Mouse (Mus musculus) midbrain, embryonic 12.5 days (tissue): ENCODE measurements around the gene Plekhg3. TPM values are rescaled to one million over a fixed set of nuclear protein-coding genes. Genes with fewer than 3 reads are reported as not detected.

Experiments
- ATAC-seq: fragments of 200-750 bp; cut with Nextera tagmentation; 2 replicates; pipeline ENCODE4 v1.8.0; 2017; ENCODE audit warnings: low read depth, moderate TSS enrichment, moderate library complexity; ENCODE audit not compliant: low FRiP score
- H3K27ac ChIP-seq: fragments of 300-500 bp; sonication (generic); replicated peaks from 2 replicates; pipeline ENCODE4 v1.5.1; 2016; ENCODE audit warnings: mild to moderate bottlenecking
- H3K27me3 ChIP-seq: fragments of 300-500 bp; sonication (generic); 2 replicates; pipeline ENCODE4 v1.6.1; 2016; ENCODE audit warnings: mild to moderate bottlenecking
- H3K36me3 ChIP-seq: fragments of 300-500 bp; sonication (generic); 2 replicates; pipeline ENCODE4 v1.6.1; 2016
- H3K4me1 ChIP-seq: fragments of 300-500 bp; sonication (generic); 2 replicates; pipeline ENCODE4 v1.6.1; 2016
- H3K4me2 ChIP-seq: fragments of 300-500 bp; sonication (generic); replicated peaks from 2 replicates; pipeline ENCODE4 v1.6.1; 2016; ENCODE audit warnings: mild to moderate bottlenecking, moderate library complexity
- H3K4me3 ChIP-seq: fragments of 300-500 bp; sonication (generic); 2 replicates; pipeline ENCODE4 v1.5.1; 2016; ENCODE audit warnings: mild to moderate bottlenecking
- H3K9ac ChIP-seq: fragments of 300-500 bp; sonication (generic); replicated peaks from 2 replicates; pipeline ENCODE4 v1.6.1; 2016; ENCODE audit warnings: mild to moderate bottlenecking, moderate library complexity
- H3K9me3 ChIP-seq: fragments of 300-500 bp; sonication (generic); 2 replicates; pipeline ENCODE4 v1.6.1; 2016; ENCODE audit warnings: mild to moderate bottlenecking
- WGBS: fragments of 180-500 bp; shearing (Covaris S2); methylation state at CpG from one replicate; pipeline ENCODE4 v1.1.7; 2016; 5-methylcytosine and 5-hydroxymethylcytosine counted together
- microRNA-seq: library from miRNA; unstranded; fragments of <30 nt; microRNA quantifications from one replicate; pipeline ENCODE4, GENCODE M21; 2017
- polyA plus RNA-seq: library from polyadenylated mRNA; unstranded; fragments of >200 nt; fragmentation: Nextera tagmentation; extraction: Ambion mirVana; gene quantifications from 2 replicates; pipeline ENCODE4 v1.2.1, GENCODE M21; 2016

Plekhg3 gene
- polyA plus RNA-seq, 1 experiment from 2014 or later = 1.8 TPM

DNA sequence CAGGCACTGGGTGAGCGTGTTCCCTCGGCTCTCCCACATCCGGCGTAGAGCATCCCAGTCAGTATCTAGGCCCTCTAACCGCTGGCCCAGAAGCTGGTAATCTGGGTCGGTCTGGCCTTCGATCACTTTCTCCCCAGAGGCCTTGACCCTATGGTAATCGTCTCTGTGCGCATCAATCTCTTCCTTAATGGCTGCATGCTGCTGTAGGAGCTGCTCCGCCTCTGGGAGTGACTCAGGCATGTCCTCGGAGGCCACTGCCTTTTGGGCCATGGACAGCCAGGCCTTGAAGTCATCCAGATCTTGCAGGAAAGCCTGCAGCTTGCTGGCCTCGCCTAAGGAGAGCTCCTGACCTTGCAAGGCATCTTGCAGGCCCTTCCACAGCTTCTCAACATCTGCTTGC is 81.9 kb downstream of the Plekhg3 start:
- Histone ChIP-seq H3K4me3 (no peak overlapping the region), H3K4me2 (no peak overlapping the region), H3K9ac (no peak overlapping the region), H3K36me3 (no peaks in the 10 kb centered on the region), H3K27me3 (no peaks in the 10 kb centered on the region), H3K27ac (no peak overlapping the region), H3K9me3 (no peaks in the 10 kb centered on the region), H3K4me1 (no peaks in the 10 kb centered on the region)
- ATAC-seq = no peak
- 83% methylated on average over 12 of the region's 12 CpGs for WGBS

DNA sequence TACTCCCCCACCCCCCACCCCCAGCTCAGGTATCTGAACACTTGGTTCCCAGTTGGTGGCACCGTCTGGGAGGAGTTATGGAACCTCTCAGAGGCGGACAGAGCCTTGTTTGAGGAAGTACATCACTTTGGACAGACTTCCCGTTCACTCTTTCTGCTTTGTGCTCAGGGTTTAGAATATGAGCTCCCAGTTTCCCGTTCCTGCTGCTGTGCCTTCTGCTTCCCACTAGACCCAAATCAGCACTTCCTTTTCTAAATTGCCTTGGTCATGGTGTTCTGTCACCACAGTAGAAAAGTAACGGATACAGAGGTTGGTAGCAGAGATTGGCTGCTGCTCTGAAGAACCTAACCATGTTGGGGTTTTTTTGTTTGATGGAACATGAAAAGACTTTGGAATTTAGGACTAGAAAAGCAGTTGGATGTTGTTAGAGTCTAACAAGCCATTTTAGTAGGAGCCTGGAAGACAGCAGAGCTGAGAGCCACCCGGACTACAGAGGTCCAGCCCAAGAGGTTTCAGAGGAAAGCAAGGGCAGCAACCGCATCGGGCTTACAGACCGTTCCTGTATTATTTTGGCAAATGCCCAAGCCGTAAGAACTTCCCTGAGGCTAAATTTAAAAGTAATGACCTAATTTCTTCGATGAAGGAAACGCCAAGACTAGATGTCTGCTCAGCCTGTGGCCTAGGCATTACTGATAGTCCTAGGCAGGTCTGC is 84.3 kb downstream of the Plekhg3 start:
- H3K27ac ChIP-seq = no peak overlapping the region
- no peaks in the 10 kb centered on the region for H3K9me3 ChIP-seq
- H3K4me3 ChIP-seq = no peak overlapping the region
- H3K36me3 ChIP-seq = no peaks in the 10 kb centered on the region
- H3K9ac ChIP-seq = no peak overlapping the region
- no peaks in the 10 kb centered on the region for H3K27me3 ChIP-seq
- no peaks in the 10 kb centered on the region for H3K4me1 ChIP-seq
- WGBS = 79% methylated on average over 12 of the region's 12 CpGs
- no peak overlapping the region for H3K4me2 ChIP-seq
- ATAC-seq = no peak

- no peaks in the 10 kb centered on the region for H3K4me1 ChIP-seq
- H3K27ac ChIP-seq = no peak overlapping the region
- no peak overlapping the region for H3K4me3 ChIP-seq
- no peaks in the 10 kb centered on the region for H3K9me3 ChIP-seq
- no peaks in the 10 kb centered on the region for H3K27me3 ChIP-seq
- H3K4me2 ChIP-seq = no peak overlapping the region
- H3K36me3 ChIP-seq = no peaks in the 10 kb centered on the region
- no peak for ATAC-seq
- 80% methylated on average over 4 of the region's 4 CpGs for WGBS
- no peak overlapping the region for H3K9ac ChIP-seq
Measured at GRCm38 (mm10) chr12:76615580-76615937, 84.9 kb downstream of the Plekhg3 start.

DNA sequence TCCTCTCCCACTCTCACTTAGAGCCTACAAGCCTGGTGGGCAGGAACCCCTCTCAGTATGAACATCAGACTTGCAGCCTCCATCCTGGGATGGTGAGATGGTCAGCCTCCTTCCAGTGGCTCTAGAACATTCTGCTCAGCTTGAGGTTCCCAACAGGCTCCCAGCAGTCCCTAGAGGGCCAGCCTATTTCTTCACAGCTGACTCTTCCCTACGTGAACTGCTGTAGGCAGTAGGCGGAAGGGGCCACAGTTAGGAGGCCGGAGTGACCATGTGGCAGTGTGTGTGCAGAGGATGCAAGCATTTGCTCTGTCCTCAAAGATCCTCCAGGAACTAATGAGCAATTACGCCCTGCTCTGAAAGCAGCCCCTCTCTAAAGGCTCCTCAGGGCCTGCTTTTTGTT is 87.5 kb downstream of the Plekhg3 start:
- Histone ChIP-seq H3K9me3 (no peaks in the 10 kb centered on the region), H3K4me3 (no peak overlapping the region), H3K27ac (no peak overlapping the region), H3K27me3 (no peaks in the 10 kb centered on the region), H3K36me3 (no peaks in the 10 kb centered on the region), H3K4me1 (no peaks in the 10 kb centered on the region), H3K4me2 (no peak overlapping the region), H3K9ac (no peak overlapping the region)
- no peak for ATAC-seq
- WGBS = 78% methylated on average over 4 of the region's 4 CpGs

DNA sequence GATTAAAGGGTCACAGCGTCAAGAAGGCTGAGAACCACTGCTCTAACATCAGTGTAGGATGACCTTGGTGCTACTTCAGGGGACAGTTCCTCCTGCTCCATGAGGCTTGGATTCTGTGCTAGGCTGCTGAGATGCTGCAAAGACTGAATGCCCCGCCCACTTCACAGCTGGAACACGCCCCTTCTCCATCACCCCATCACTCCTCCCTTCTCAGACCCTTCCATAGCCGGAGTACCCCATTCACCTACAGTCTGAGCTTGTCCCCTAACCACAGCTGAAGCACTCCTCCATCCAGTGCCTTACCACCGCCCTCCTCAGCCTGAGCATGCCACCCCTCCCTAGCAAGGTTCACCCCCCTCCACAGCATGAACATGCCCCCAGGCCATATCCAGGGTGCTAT is 89.2 kb downstream of the Plekhg3 start:
- Histone ChIP-seq H3K4me2 (no peak overlapping the region), H3K4me3 (no peak overlapping the region), H3K36me3 (no peaks in the 10 kb centered on the region), H3K27me3 (no peaks in the 10 kb centered on the region), H3K9me3 (no peaks in the 10 kb centered on the region), H3K4me1 (no peaks in the 10 kb centered on the region), H3K9ac (no peak overlapping the region), H3K27ac (no peak overlapping the region)
- ATAC-seq = no peak
- 54% methylated on average over 5 of the region's 5 CpGs for WGBS

GRCm38 (mm10) chr12:76623374-76623773 is 92.7 kb downstream of the Plekhg3 start:
- Histone ChIP-seq H3K27ac (no peak overlapping the region), H3K4me3 (no peak overlapping the region), H3K9ac (no peak overlapping the region), H3K9me3 (no peaks in the 10 kb centered on the region), H3K27me3 (no peaks in the 10 kb centered on the region), H3K36me3 (no peaks in the 10 kb centered on the region), H3K4me1 (no peaks in the 10 kb centered on the region), H3K4me2 (no peak overlapping the region)
- no peak for ATAC-seq
- WGBS = 84% methylated on average over 6 of the region's 6 CpGs

Small RNAs within 50 kb of the gene (microRNA-seq; reads per million reads assigned to microRNA genes)
- gene Mir5135 = not detected

Other genes starting within 250 kb of the Plekhg3 start
- 6.2 and 6.4 TPM in 2 replicates for gene Akap5, start 206.0 kb upstream of the Plekhg3 start, polyA plus RNA-seq
- gene Zbtb25, start 161.3 kb upstream of the Plekhg3 start, polyA plus RNA-seq = 18.1 and 20.2 TPM in 2 replicates
- gene Zbtb1, start 160.6 kb upstream of the Plekhg3 start, polyA plus RNA-seq = 7.5 and 7.7 TPM in 2 replicates
- gene Hspa2, start 126.7 kb upstream of the Plekhg3 start, polyA plus RNA-seq = 5.8 and 6.5 TPM in 2 replicates
- 0.25 and 0.42 TPM in 2 replicates for gene Ppp1r36, start 113.4 kb upstream of the Plekhg3 start, polyA plus RNA-seq
- 2.4 and 2.6 TPM in 2 replicates for gene Sptb, start 179.7 kb downstream of the Plekhg3 start, polyA plus RNA-seq
- gene Churc1, start 234.6 kb downstream of the Plekhg3 start, polyA plus RNA-seq = 81.4 and 89.3 TPM in 2 replicates
- gene Fntb, start 234.7 kb downstream of the Plekhg3 start, polyA plus RNA-seq = 34.7 and 36.9 TPM in 2 replicates